Mouse (Mus musculus) lung, postnatal 0 days (tissue): ENCODE measurements at regions not wholly inside any gene's neighbourhood (a gene's known extent, or its start where the extent isn't known, plus 50 kb on each side); places are given as distances from the start of the nearest gene placed in this dataset.

Experiments
- ATAC-seq: fragments of 200-750 bp; cut with Nextera tagmentation; 2 replicates; pipeline ENCODE4 v1.8.0; 2017; ENCODE audit warnings: moderate library complexity
- DNase-seq: peaks from one replicate; pipeline ENCODE4 v3.0.0-alpha.2; 2016; ENCODE audit warnings: low spot score
- H3K27ac ChIP-seq: fragments of 300-500 bp; sonication (generic); 2 replicates; pipeline ENCODE4 v1.5.1; 2014; ENCODE audit warnings: antibody characterized with exemption, mild to moderate bottlenecking, low read length, mixed read lengths
- H3K27me3 ChIP-seq: fragments of 300-500 bp; sonication (generic); replicated peaks from 2 replicates; pipeline ENCODE4 v1.6.1; 2014; ENCODE audit warnings: low read length, mixed read lengths; ENCODE audit not compliant: insufficient read depth
- H3K36me3 ChIP-seq: fragments of 300-500 bp; sonication (generic); 2 replicates; pipeline ENCODE4 v1.6.1; 2014; ENCODE audit warnings: low read length, mixed read lengths; ENCODE audit not compliant: insufficient read depth
- H3K4me1 ChIP-seq: fragments of 300-500 bp; sonication (generic); 2 replicates; pipeline ENCODE4 v1.6.1; 2014; ENCODE audit warnings: antibody characterized with exemption, low read depth, low read length, mixed read lengths; ENCODE audit not compliant: insufficient read depth
- H3K4me2 ChIP-seq: fragments of 300-500 bp; sonication (generic); replicated peaks from 2 replicates; pipeline ENCODE4 v1.6.1; 2014; ENCODE audit warnings: low read depth, mild to moderate bottlenecking, low read length, moderate library complexity, mixed read lengths
- H3K4me3 ChIP-seq: fragments of 300-500 bp; sonication (generic); 2 replicates; pipeline ENCODE4 v1.5.1; 2014; ENCODE audit warnings: low read depth, low read length
- H3K9ac ChIP-seq: fragments of 300-500 bp; sonication (generic); replicated peaks from 2 replicates; pipeline ENCODE4 v1.6.1; 2014; ENCODE audit warnings: low read depth, mild to moderate bottlenecking
- H3K9me3 ChIP-seq: fragments of 300-500 bp; sonication (generic); 2 replicates; pipeline ENCODE4 v1.6.1; 2016; ENCODE audit warnings: low read length, mixed read lengths
- CTCF ChIP-seq: IDR thresholded peaks from 2 replicates; pipeline ENCODE4 v1.5.1; 2016; ENCODE audit warnings: antibody characterized with exemption, mild to moderate bottlenecking
- EP300 ChIP-seq: IDR thresholded peaks from 2 replicates; pipeline ENCODE4 v1.6.1; 2016; ENCODE audit warnings: antibody characterized with exemption, mild to moderate bottlenecking, control low read depth
- WGBS: fragments of 180-500 bp; shearing (Covaris S2); extraction: QIAGEN DNeasy Blood & Tissue Kit; methylation state at CpG from one replicate; pipeline ENCODE4 v1.1.7; 2014; 5-methylcytosine and 5-hydroxymethylcytosine counted together

GRCm38 (mm10) chr6:141141016-141141415 lies 108.1 kb upstream of the Pde3a start:
- H3K36me3 ChIP-seq: no peaks in the 10 kb centered on the region
- H3K27ac ChIP-seq: no peak overlapping the region
- no peak overlapping the region for H3K4me3 ChIP-seq
- 86% methylated on average over 22 of the region's 22 CpGs for WGBS
- H3K9me3 ChIP-seq: no peaks in the 10 kb centered on the region
- DNase-seq: no peak
- no peak overlapping the region for H3K4me2 ChIP-seq
- no peak overlapping the region for H3K9ac ChIP-seq
- TF ChIP-seq EP300: no peak
- no peak for TF ChIP-seq CTCF
- ATAC-seq: no peak
- no peaks in the 10 kb centered on the region for H3K4me1 ChIP-seq
- H3K27me3 ChIP-seq: no peaks in the 10 kb centered on the region

GRCm38 (mm10) chr6:141148417-141149169 lies 100.5 kb upstream of the Pde3a start:
- DNase-seq: no peak
- Histone ChIP-seq H3K4me1 (no peaks in the 10 kb centered on the region), H3K36me3 (no peaks in the 10 kb centered on the region), H3K4me3 (no peak overlapping the region), H3K27ac (no peak overlapping the region), H3K27me3 (no peaks in the 10 kb centered on the region), H3K4me2 (no peak overlapping the region), H3K9ac (no peak overlapping the region), H3K9me3 (no peaks in the 10 kb centered on the region)
- WGBS: 72% methylated on average over 5 of the region's 5 CpGs
- ATAC-seq: no peak
- TF ChIP-seq EP300 (no peak), CTCF (no peak)

DNA sequence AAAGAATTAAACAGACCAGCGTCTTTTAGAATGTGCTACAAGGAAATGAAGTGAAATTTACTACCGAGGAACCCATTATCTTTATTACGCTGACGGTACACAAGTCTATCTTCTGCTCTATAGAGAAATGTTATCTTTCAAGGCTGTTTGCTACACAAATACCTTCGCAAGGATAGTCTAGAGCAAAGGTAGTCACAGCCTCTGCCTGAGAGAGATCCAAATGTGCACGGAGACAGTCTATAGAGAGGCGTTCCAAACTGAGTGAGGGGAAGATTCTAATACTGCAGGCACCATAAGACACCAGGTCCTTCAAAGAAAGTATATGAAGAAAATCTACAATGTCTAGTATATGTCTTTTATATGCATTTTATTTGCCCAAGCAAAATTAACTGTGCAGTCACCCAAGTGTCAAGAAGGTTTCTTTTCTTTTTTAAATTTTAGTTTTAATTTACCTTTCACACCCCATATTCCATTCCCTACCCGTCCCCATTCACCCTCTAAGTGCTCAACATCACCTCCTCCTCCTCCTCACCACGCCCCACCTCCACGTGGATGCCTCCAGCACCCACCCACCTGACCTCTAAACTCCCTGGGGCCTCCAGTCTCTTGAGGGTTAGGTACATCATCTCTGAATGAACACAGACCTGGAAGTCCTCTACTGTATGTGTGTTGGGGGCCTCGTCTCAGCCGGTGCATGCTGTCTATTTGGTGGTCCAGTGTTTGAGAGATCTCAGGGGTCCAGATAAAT lies 99.7 kb upstream of the Pde3a start:
- Histone ChIP-seq H3K4me1 (no peaks in the 10 kb centered on the region), H3K4me3 (no peak overlapping the region), H3K9me3 (no peaks in the 10 kb centered on the region), H3K9ac (no peak overlapping the region), H3K4me2 (no peak overlapping the region), H3K27me3 (no peaks in the 10 kb centered on the region), H3K36me3 (no peaks in the 10 kb centered on the region), H3K27ac (no peak overlapping the region)
- ATAC-seq: no peak
- TF ChIP-seq CTCF (no peak), EP300 (no peak)
- 77% methylated on average over 12 of the region's 12 CpGs for WGBS
- no peak for DNase-seq

GRCm38 (mm10) chr6:141159326-141159725 lies 89.7 kb upstream of the Pde3a start:
- 55% methylated on average over 5 of the region's 5 CpGs for WGBS
- H3K4me1 ChIP-seq: no peaks in the 10 kb centered on the region
- no peaks in the 10 kb centered on the region for H3K27me3 ChIP-seq
- ATAC-seq (no peak), DNase-seq (no peak)
- H3K4me3 ChIP-seq: no peak overlapping the region
- H3K36me3 ChIP-seq: no peaks in the 10 kb centered on the region
- no peak overlapping the region for H3K27ac ChIP-seq
- TF ChIP-seq CTCF (no peak), EP300 (no peak)
- H3K9me3 ChIP-seq: no peaks in the 10 kb centered on the region
- H3K4me2 ChIP-seq: no peak overlapping the region
- no peak overlapping the region for H3K9ac ChIP-seq

GRCm38 (mm10) chr6:141161626-141162233 lies 87.3 kb upstream of the Pde3a start:
- Histone ChIP-seq H3K4me2 (no peak overlapping the region), H3K4me3 (no peak overlapping the region), H3K9ac (no peak overlapping the region), H3K27ac (no peak overlapping the region), H3K9me3 (no peaks in the 10 kb centered on the region), H3K4me1 (no peaks in the 10 kb centered on the region), H3K27me3 (no peaks in the 10 kb centered on the region), H3K36me3 (no peaks in the 10 kb centered on the region)
- TF ChIP-seq EP300 (no peak), CTCF (no peak)
- ATAC-seq (peak; percentile 17; the same call in 1 of the 2 replicates), DNase-seq (no peak)
- 50% methylated on average over 3 of the region's 3 CpGs for WGBS

DNA sequence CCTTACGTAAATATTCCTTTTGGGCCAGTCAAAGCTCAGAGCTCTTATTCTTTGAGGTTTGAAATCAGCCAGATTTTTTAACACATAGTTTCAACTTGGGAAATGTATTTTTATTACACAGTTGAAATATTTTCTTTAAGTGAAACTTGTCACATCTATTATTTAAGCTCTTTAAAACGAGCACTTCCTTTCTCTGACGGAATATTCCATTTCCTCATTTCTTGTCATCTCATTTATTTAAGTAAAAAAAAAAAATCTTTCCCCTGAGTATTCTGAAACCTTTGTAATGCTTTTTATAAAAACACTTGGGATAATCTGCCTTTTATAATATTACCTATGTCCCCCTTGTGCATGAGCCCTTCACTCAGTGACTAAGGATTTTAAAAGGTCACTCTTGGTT lies 81.8 kb upstream of the Pde3a start:
- Histone ChIP-seq H3K27me3 (no peaks in the 10 kb centered on the region), H3K4me2 (no peak overlapping the region), H3K4me3 (no peak overlapping the region), H3K27ac (no peak overlapping the region), H3K4me1 (peaks cover 3% of the 10 kb centered on the region; the same call in 1 of the 2 replicates), H3K36me3 (no peaks in the 10 kb centered on the region), H3K9ac (no peak overlapping the region), H3K9me3 (no peaks in the 10 kb centered on the region)
- TF ChIP-seq CTCF: no peak
- TF ChIP-seq EP300: no peak
- 21% methylated on average over 3 of the region's 3 CpGs for WGBS
- DNase-seq (no peak), ATAC-seq (no peak)
